Mouse (Mus musculus) intestine, embryonic 16.5 days (tissue): ENCODE results near the gene Apbb2. TPM values are rescaled to one million over a fixed set of nuclear protein-coding genes. Genes with fewer than 3 reads are reported as not detected.

Experiments
- ATAC-seq: fragments of 200-750 bp; cut with Nextera tagmentation; 2 replicates; pipeline ENCODE4 v1.8.0; 2017; ENCODE audit warnings: moderate TSS enrichment, moderate library complexity
- H3K27ac ChIP-seq: fragments of 300-500 bp; sonication (generic); 2 replicates; pipeline ENCODE4 v1.5.1; 2014; ENCODE audit warnings: mild to moderate bottlenecking, low read length
- H3K27me3 ChIP-seq: fragments of 300-500 bp; sonication (generic); replicated peaks from 2 replicates; pipeline ENCODE4 v1.6.1; 2014; ENCODE audit warnings: low read length, control low read depth, mixed read lengths; ENCODE audit not compliant: control insufficient read depth, insufficient read depth
- H3K36me3 ChIP-seq: fragments of 300-500 bp; sonication (generic); 2 replicates; pipeline ENCODE4 v1.6.1; 2014; ENCODE audit warnings: low read length, control low read depth; ENCODE audit not compliant: control insufficient read depth, insufficient read depth
- H3K4me1 ChIP-seq: fragments of 300-500 bp; sonication (generic); 2 replicates; pipeline ENCODE4 v1.6.1; 2014; ENCODE audit warnings: low read length, control low read depth, mixed read lengths; ENCODE audit not compliant: control insufficient read depth, insufficient read depth
- H3K4me2 ChIP-seq: fragments of 300-500 bp; sonication (generic); 2 replicates; pipeline ENCODE4 v1.6.1; 2014; ENCODE audit warnings: low read depth, low read length, control low read depth
- H3K4me3 ChIP-seq: fragments of 300-500 bp; sonication (generic); 2 replicates; pipeline ENCODE4 v1.5.1; 2014; ENCODE audit warnings: mild to moderate bottlenecking, low read length
- H3K9ac ChIP-seq: fragments of 300-500 bp; sonication (generic); 2 replicates; pipeline ENCODE4 v1.6.1; 2014; ENCODE audit warnings: low read depth, low read length
- H3K9me3 ChIP-seq: fragments of 300-500 bp; sonication (generic); 2 replicates; pipeline ENCODE4 v1.6.1; 2016; ENCODE audit warnings: low read length, control low read depth; ENCODE audit not compliant: control insufficient read depth
- WGBS: fragments of 180-500 bp; shearing (Covaris S2); extraction: QIAGEN DNeasy Blood & Tissue Kit; methylation state at CpG from one replicate; pipeline ENCODE4 v1.1.7; 2014; 5-methylcytosine and 5-hydroxymethylcytosine counted together
- polyA plus RNA-seq: library from polyadenylated mRNA; unstranded; fragments of >200 nt; fragmentation: Nextera tagmentation; extraction: Ambion mirVana; gene quantifications from 2 replicates; pipeline ENCODE4 v1.2.1, GENCODE M21; 2015

The Apbb2 gene
- polyA plus RNA-seq, 1 experiment from 2014 or later: 31.2 TPM

DNA sequence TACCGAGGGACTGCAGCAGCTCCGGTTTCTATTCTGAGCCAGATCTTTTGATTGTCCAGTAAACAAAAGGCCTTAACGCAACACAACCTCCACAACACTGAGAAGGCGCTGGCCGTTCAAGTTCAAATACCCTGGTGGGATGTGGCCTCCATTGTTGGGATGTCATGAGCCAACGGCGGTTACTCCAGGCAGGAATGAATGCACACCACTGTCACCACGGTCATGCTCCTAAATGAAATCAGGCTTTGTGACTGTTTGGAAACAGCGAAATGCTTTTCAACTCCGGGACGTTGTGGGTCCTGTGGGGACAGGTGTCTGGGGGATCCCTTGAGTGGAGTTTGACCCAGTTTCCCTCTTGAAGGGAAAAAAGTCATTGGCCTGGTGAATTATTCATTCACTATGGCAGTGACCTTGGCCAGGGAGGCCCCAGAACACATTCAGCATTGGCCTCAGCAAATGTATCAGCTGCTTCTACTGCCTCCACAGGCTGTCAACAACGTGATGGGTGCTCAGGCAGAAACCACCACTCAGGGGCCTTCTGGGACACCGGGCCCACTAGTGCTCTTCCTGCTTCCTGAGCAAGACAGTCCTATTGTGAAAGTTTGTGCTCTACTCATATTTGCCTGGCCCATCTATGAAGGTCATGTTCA is 244.9 kb downstream of the Apbb2 start:
- H3K4me2 ChIP-seq: no peak overlapping the region
- no peaks in the 10 kb centered on the region for H3K36me3 ChIP-seq
- no peak for ATAC-seq
- no peak overlapping the region for H3K27ac ChIP-seq
- no peak overlapping the region for H3K9ac ChIP-seq
- H3K4me1 ChIP-seq: no peaks in the 10 kb centered on the region
- WGBS: 75% methylated on average over 13 of the region's 13 CpGs
- no peaks in the 10 kb centered on the region for H3K27me3 ChIP-seq
- H3K9me3 ChIP-seq: no peaks in the 10 kb centered on the region
- H3K4me3 ChIP-seq: no peak overlapping the region

- Histone ChIP-seq H3K9ac (no peak overlapping the region), H3K9me3 (no peaks in the 10 kb centered on the region), H3K4me2 (no peak overlapping the region), H3K4me1 (no peaks in the 10 kb centered on the region), H3K4me3 (no peak overlapping the region), H3K36me3 (no peaks in the 10 kb centered on the region), H3K27me3 (no peaks in the 10 kb centered on the region), H3K27ac (no peak overlapping the region)
- no peak for ATAC-seq
These were observed 247.5 kb downstream of the Apbb2 start for GRCm38 (mm10) chr5:66371131-66371530.

DNA sequence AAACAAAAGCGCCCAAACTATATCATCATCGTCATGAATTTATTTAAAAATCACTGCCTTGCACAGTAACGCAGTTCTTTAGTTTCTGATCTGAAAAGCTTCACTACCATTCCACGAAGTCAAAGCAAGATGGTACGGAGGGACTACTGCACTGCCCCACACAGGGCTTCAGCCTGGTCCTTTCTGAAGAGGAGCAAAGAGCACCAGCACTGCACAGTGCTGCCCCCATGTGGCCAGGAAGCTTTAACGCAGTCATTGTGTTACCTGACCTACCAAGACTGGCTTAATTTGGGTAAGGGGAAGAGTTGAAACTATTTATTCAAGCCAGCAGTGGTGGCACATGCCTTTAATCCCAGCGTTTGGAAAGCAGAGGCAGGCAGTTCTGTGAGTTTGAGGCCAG is 249.6 kb downstream of the Apbb2 start:
- no peak for ATAC-seq
- H3K9ac ChIP-seq: no peak overlapping the region
- no peaks in the 10 kb centered on the region for H3K4me1 ChIP-seq

DNA sequence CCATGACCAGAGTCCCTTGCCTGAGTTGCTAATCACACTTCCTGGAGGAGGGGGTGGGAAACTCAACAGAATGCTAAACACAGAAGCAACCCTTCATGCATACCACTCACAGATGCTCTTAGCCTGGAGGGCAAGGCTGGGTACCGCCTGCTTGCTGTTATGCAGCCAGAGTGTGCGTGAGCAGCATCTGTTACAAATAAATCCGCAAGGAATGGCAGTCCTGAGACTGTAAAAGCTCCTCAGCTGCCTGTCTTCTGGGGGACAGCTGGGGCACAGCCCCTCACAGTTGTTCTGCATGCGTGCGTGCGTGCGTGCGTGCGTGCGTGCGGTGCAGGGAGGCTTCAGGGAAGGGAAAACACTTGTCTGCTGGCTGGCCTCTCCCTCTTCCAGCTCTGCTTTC is 250.9 kb downstream of the Apbb2 start:
- no peak overlapping the region for H3K9ac ChIP-seq

More for the DNA sequence above, 249.6 kb downstream of the Apbb2 start:
- WGBS: 42% methylated on average over 7 of the region's 7 CpGs
- Histone ChIP-seq H3K27ac (no peak overlapping the region), H3K4me3 (no peak overlapping the region), H3K36me3 (no peaks in the 10 kb centered on the region), H3K4me2 (no peak overlapping the region), H3K27me3 (no peaks in the 10 kb centered on the region), H3K9me3 (no peaks in the 10 kb centered on the region)

GRCm38 (mm10) chr5:66363274-66364261 is 255.0 kb downstream of the Apbb2 start:
- H3K27me3 ChIP-seq: no peaks in the 10 kb centered on the region
- H3K9ac ChIP-seq: no peak overlapping the region
- no peaks in the 10 kb centered on the region for H3K4me1 ChIP-seq
- 64% methylated on average over 18 of the region's 18 CpGs for WGBS
- no peak overlapping the region for H3K4me2 ChIP-seq
- no peak overlapping the region for H3K27ac ChIP-seq
- no peaks in the 10 kb centered on the region for H3K9me3 ChIP-seq
- H3K36me3 ChIP-seq: no peaks in the 10 kb centered on the region
- no peak for ATAC-seq
- no peak overlapping the region for H3K4me3 ChIP-seq

More for the DNA sequence above, 250.9 kb downstream of the Apbb2 start:
- H3K4me2 ChIP-seq: no peak overlapping the region
- no peaks in the 10 kb centered on the region for H3K27me3 ChIP-seq
- H3K27ac ChIP-seq: no peak overlapping the region
- 81% methylated on average over 11 of the region's 11 CpGs for WGBS
- no peaks in the 10 kb centered on the region for H3K36me3 ChIP-seq
- no peak overlapping the region for H3K4me3 ChIP-seq
- no peaks in the 10 kb centered on the region for H3K9me3 ChIP-seq
- no peaks in the 10 kb centered on the region for H3K4me1 ChIP-seq
- no peak for ATAC-seq

- H3K27me3 ChIP-seq: no peaks in the 10 kb centered on the region
- no peaks in the 10 kb centered on the region for H3K36me3 ChIP-seq
- no peak overlapping the region for H3K9ac ChIP-seq
- no peaks in the 10 kb centered on the region for H3K9me3 ChIP-seq
- 84% methylated on average over 9 of the region's 9 CpGs for WGBS
- ATAC-seq: no peak
- H3K4me3 ChIP-seq: no peak overlapping the region
- no peak overlapping the region for H3K27ac ChIP-seq
- no peaks in the 10 kb centered on the region for H3K4me1 ChIP-seq
- no peak overlapping the region for H3K4me2 ChIP-seq
These were observed 257.8 kb downstream of the Apbb2 start for GRCm38 (mm10) chr5:66360739-66361138.

DNA sequence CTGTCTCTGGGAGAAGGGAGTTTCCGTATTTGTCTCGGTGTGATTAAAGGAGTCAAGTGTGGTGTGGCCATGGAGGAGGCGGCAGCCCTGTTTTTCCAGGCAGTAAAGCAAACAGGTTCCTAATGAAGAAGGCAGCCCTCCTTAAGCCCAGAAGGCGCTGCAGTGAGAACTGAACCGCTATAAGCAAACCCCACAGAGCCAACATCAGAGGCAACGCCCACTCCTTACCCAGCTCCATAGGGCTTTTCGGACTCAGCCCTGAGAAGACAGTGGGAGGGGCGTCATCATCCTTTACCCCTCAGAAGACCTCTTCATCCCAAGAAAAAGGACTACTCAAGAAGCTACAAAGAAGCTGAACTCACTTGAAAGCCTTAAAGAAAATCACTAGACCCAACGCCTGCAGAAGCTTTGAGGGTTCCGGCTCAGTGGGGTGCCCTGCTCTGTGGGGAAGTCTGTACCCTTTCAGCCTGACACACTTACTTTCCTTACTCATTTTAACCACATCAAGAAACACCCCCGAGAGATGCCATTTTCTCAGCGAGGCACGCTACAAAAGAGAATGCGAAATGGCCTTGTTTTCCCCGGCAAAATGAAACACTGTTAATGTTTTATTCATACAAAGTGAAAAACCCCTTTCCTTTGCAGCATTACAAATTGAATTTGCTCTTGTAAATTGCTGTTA is 258.7 kb downstream of the Apbb2 start:
- H3K4me2 ChIP-seq: no peak overlapping the region
- no peak overlapping the region for H3K4me3 ChIP-seq
- WGBS: 82% methylated on average over 15 of the region's 15 CpGs
- H3K9me3 ChIP-seq: no peaks in the 10 kb centered on the region
- H3K4me1 ChIP-seq: no peaks in the 10 kb centered on the region
- H3K36me3 ChIP-seq: no peaks in the 10 kb centered on the region
- no peak overlapping the region for H3K9ac ChIP-seq
- H3K27ac ChIP-seq: no peak overlapping the region
- H3K27me3 ChIP-seq: no peaks in the 10 kb centered on the region
- no peak for ATAC-seq

DNA sequence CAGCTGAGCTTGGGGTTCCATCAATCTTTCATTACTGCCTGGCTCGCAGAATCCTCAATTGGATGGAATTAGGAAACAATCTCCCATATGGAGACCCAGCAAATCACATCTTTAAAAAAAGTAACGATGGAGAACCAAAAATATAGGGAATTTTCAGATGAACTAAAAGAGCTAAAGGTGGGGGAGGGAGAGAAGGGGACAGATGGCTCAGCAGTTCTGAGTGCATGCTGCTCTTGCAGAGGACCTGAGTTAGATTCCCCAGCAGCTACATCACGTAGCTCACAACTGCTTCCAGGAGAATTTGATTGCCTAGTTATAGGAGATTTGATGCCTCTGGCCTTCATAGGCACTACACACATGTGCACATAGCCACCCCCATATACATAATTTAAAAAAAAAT is 263.4 kb downstream of the Apbb2 start:
- Histone ChIP-seq H3K27me3 (no peaks in the 10 kb centered on the region), H3K27ac (no peak overlapping the region), H3K4me2 (no peak overlapping the region), H3K4me3 (no peak overlapping the region), H3K9me3 (no peaks in the 10 kb centered on the region), H3K4me1 (no peaks in the 10 kb centered on the region), H3K36me3 (no peaks in the 10 kb centered on the region; the same call in 1 of the 2 replicates), H3K9ac (no peak overlapping the region)
- ATAC-seq: no peak
- 88% methylated on average over 3 of the region's 3 CpGs for WGBS

DNA sequence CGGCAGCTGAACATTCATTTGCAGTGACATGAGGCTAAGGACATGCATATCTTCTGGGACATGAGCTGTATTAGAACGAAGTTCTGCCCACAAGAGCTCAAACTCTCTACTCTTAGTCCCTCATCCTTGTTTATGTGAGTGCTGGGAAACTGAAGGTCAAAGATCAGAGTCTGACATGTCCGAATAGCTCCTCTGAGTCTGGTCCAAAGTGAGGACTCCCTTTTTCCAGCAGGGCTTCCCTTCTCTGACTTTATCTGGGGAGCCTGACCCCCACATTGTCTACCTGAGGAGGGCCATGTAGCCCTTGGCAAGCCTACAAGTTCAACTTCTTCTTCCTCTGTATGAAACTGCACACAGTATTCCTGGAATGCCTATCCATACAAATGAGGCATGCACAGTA is 264.7 kb downstream of the Apbb2 start:
- WGBS: 71% methylated on average over 3 of the region's 3 CpGs
- no peak for ATAC-seq
- Histone ChIP-seq H3K27me3 (no peaks in the 10 kb centered on the region), H3K9me3 (no peaks in the 10 kb centered on the region), H3K27ac (no peak overlapping the region), H3K36me3 (no peaks in the 10 kb centered on the region; the same call in 1 of the 2 replicates), H3K4me3 (no peak overlapping the region), H3K9ac (no peak overlapping the region), H3K4me1 (no peaks in the 10 kb centered on the region), H3K4me2 (no peak overlapping the region)
